Mouse (Mus musculus) hindbrain, embryonic 14.5 days (tissue): ENCODE results near the gene Tbc1d2. TPM values are rescaled to one million over a fixed set of nuclear protein-coding genes. Genes with fewer than 3 reads are reported as not detected.

Experiments used
- ATAC-seq: fragments of 200-750 bp; cut with Nextera tagmentation; 2 replicates; pipeline ENCODE4 v1.8.0; 2017; ENCODE audit warnings: moderate number of reproducible peaks, mild to moderate bottlenecking, moderate TSS enrichment, moderate library complexity; ENCODE audit not compliant: low FRiP score
- DNase-seq: peaks from one replicate; pipeline ENCODE4 v3.0.0-alpha.2; 2015; ENCODE audit warnings: low spot score
- H3K27ac ChIP-seq: fragments of 300-500 bp; sonication (generic); 2 replicates; pipeline ENCODE4 v1.5.1; 2014; ENCODE audit warnings: mild to moderate bottlenecking, moderate library complexity
- H3K27me3 ChIP-seq: fragments of 300-500 bp; sonication (generic); 2 replicates; pipeline ENCODE4 v1.6.1; 2014; ENCODE audit warnings: mild to moderate bottlenecking, low read length, mixed read lengths; ENCODE audit not compliant: control insufficient read depth, insufficient read depth
- H3K36me3 ChIP-seq: fragments of 300-500 bp; sonication (generic); replicated peaks from 2 replicates; pipeline ENCODE4 v1.6.1; 2014; ENCODE audit not compliant: control insufficient read depth, insufficient read depth
- H3K4me1 ChIP-seq: fragments of 300-500 bp; sonication (generic); replicated peaks from 2 replicates; pipeline ENCODE4 v1.6.1; 2014; ENCODE audit warnings: antibody characterized with exemption, low read length, mixed read lengths; ENCODE audit not compliant: control insufficient read depth, insufficient read depth
- H3K4me2 ChIP-seq: fragments of 300-500 bp; sonication (generic); replicated peaks from 2 replicates; pipeline ENCODE4 v1.6.1; 2014; ENCODE audit warnings: mild to moderate bottlenecking, moderate library complexity
- H3K4me3 ChIP-seq: fragments of 300-500 bp; sonication (generic); replicated peaks from 2 replicates; pipeline ENCODE4 v1.5.1; 2014; ENCODE audit warnings: mild to moderate bottlenecking, low read length
- H3K9ac ChIP-seq: fragments of 300-500 bp; sonication (generic); 2 replicates; pipeline ENCODE4 v1.6.1; 2014
- H3K9me3 ChIP-seq: fragments of 300-500 bp; sonication (generic); 2 replicates; pipeline ENCODE4 v1.6.1; 2016; ENCODE audit warnings: low read length; ENCODE audit not compliant: control insufficient read depth
- WGBS: fragments of 180-500 bp; shearing (Covaris S2); extraction: QIAGEN DNeasy Blood & Tissue Kit; methylation state at CpG from one replicate; pipeline ENCODE4 v1.1.7; 2014; 5-methylcytosine and 5-hydroxymethylcytosine counted together
- polyA plus RNA-seq: library from polyadenylated mRNA; unstranded; fragments of >200 nt; fragmentation: Nextera tagmentation; extraction: Ambion mirVana; gene quantifications from 2 replicates; pipeline ENCODE4 v1.2.1, GENCODE M21; 2014

Gene Tbc1d2
- polyA plus RNA-seq, 1 experiment from 2014 or later: 1.4 TPM

- no peaks in the 10 kb centered on the region for H3K27me3 ChIP-seq
- WGBS: 72% methylated on average over 6 of the region's 6 CpGs
- ATAC-seq: no peak
These were observed 32.6 kb downstream of the Tbc1d2 start for GRCm38 (mm10) chr4:46617408-46617807.

GRCm38 (mm10) chr4:46614641-46615040 lies 35.4 kb downstream of the Tbc1d2 start:
- no peaks in the 10 kb centered on the region for H3K36me3 ChIP-seq
- no peaks in the 10 kb centered on the region for H3K4me1 ChIP-seq
- no peak overlapping the region for H3K27ac ChIP-seq
- 79% methylated on average over 9 of the region's 9 CpGs for WGBS
- H3K4me3 ChIP-seq: no peak overlapping the region
- no peaks in the 10 kb centered on the region for H3K9me3 ChIP-seq
- H3K9ac ChIP-seq: no peak overlapping the region
- no peak for ATAC-seq
- DNase-seq: no peak
- no peaks in the 10 kb centered on the region for H3K27me3 ChIP-seq
- no peak overlapping the region for H3K4me2 ChIP-seq

More at GRCm38 (mm10) chr4:46617408-46617807, 32.6 kb downstream of the Tbc1d2 start:
- Histone ChIP-seq H3K36me3 (no peaks in the 10 kb centered on the region), H3K9me3 (no peaks in the 10 kb centered on the region), H3K4me3 (no peak overlapping the region), H3K4me1 (no peaks in the 10 kb centered on the region), H3K27ac (no peak overlapping the region), H3K4me2 (no peak overlapping the region), H3K9ac (no peak overlapping the region)
- no peak for DNase-seq

DNA sequence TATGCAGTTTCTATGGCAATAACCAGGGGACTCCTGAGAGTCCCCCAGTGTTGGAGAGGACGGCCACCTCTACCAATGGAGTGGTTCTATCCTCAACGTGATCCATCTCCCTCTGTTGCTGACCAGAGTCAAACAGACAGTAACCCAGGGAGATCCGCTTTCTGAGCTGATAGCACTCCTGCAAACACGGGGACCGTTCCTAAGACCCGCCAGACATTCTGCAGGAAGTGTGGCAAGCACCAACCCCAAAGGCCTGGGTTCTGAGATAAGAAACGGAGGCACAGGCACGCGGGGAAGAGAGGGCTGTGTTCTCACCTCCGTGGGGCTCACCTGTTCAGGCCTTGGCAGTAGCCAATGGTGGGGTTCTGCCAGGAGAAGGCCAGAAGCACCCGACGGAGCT lies 36.4 kb downstream of the Tbc1d2 start:
- ATAC-seq (no peak), DNase-seq (no peak)
- 81% methylated on average over 12 of the region's 12 CpGs for WGBS
- no peak overlapping the region for H3K27ac ChIP-seq
- H3K36me3 ChIP-seq: no peaks in the 10 kb centered on the region
- H3K27me3 ChIP-seq: no peaks in the 10 kb centered on the region
- no peak overlapping the region for H3K4me3 ChIP-seq
- H3K9ac ChIP-seq: no peak overlapping the region
- H3K9me3 ChIP-seq: no peaks in the 10 kb centered on the region
- no peaks in the 10 kb centered on the region for H3K4me1 ChIP-seq
- H3K4me2 ChIP-seq: no peak overlapping the region

DNA sequence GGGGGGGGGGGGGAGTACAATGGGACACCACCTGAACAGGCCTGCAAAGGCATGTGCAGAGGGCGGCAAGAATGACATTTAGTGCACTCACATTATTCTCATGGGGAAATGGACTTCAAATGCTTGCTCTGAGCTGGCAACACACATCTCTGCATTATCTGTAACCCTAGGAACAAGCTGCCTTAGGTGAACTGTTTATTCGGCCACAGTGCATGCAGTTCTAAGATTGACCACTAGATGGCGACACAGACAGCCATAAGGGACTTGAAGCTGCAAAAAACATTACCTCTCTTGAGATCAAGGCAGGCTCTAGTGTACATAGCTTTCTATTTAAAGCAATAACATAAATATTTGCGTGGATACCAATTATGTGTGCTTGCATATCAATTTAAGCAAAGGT lies 38.8 kb downstream of the Tbc1d2 start:
- WGBS: under 1% methylated on average over 4 of the region's 4 CpGs
- DNase-seq (peak; percentile 98), ATAC-seq (peak; percentile 35; the same call in 1 of the 2 replicates)
- Histone ChIP-seq H3K27me3 (no peaks in the 10 kb centered on the region), H3K4me1 (no peaks in the 10 kb centered on the region), H3K4me3 (no peak overlapping the region), H3K36me3 (no peaks in the 10 kb centered on the region), H3K9ac (no peak overlapping the region), H3K4me2 (no peak overlapping the region), H3K9me3 (no peaks in the 10 kb centered on the region), H3K27ac (no peak overlapping the region)

DNA sequence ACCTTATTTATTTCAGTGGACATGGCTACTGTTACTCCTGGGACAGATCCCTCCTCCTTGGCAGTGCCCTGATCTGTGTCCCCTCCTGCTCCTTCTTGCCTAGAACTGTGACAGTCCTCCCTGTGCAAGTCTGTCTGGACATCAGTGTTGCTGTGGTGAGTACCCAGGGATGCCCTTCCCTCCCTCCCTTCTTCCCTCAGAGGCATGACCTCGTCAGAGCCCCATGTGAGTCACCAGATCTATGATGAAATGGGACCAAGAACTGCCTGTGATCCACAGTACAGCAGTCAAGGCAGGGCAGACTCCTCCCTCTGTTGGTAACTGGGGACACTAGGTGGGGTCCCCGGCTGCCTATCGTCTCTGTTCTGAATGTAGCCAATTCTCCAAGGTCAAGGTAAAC lies 42.4 kb downstream of the Tbc1d2 start:
- whole genome bisulfite sequencing: 76% methylated on average over 3 of the region's 3 CpGs
- no peak overlapping the region for H3K4me3 ChIP-seq
- H3K4me1 ChIP-seq: no peaks in the 10 kb centered on the region
- no peak for ATAC-seq
- DNase-seq: no peak
- no peak overlapping the region for H3K9ac ChIP-seq
- no peaks in the 10 kb centered on the region for H3K9me3 ChIP-seq
- no peaks in the 10 kb centered on the region for H3K27me3 ChIP-seq
- H3K36me3 ChIP-seq: no peaks in the 10 kb centered on the region
- H3K27ac ChIP-seq: no peak overlapping the region
- H3K4me2 ChIP-seq: no peak overlapping the region

DNA sequence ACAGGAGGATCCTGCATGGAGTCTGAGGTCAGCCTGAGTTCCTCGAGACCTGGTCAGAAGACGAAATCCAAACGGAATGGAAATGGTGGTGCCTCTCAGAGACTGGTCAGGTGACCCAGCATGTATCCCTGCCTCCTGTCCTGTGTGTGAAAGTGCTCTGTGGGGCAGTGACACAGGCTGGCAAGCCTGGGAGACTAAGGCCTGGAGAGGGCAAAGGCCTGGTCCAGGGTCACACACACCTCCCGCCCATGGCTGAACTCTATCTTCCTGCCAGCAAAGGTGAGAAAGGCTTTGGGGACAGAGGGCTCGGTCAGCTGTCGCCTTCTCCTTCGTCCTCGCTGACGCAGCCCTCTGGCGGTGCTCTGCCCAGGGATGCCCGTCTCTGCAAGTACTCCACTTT lies 44.6 kb downstream of the Tbc1d2 start:
- no peak overlapping the region for H3K27ac ChIP-seq
- no peak overlapping the region for H3K4me3 ChIP-seq
- no peak overlapping the region for H3K9ac ChIP-seq
- H3K9me3 ChIP-seq: no peaks in the 10 kb centered on the region
- ATAC-seq (no peak), DNase-seq (no peak)
- H3K27me3 ChIP-seq: peaks cover 6% of the 10 kb centered on the region; the same call in 1 of the 2 replicates
- H3K4me1 ChIP-seq: no peaks in the 10 kb centered on the region
- no peak overlapping the region for H3K4me2 ChIP-seq
- no peaks in the 10 kb centered on the region for H3K36me3 ChIP-seq
- 54% methylated on average over 11 of the region's 11 CpGs for whole genome bisulfite sequencing

GRCm38 (mm10) chr4:46602704-46603103 lies 47.3 kb downstream of the Tbc1d2 start:
- no peak overlapping the region for H3K9ac ChIP-seq
- peaks cover 13% of the 10 kb centered on the region; the same call in 1 of the 2 replicates for H3K27me3 ChIP-seq
- no peaks in the 10 kb centered on the region for H3K36me3 ChIP-seq
- H3K4me2 ChIP-seq: no peak overlapping the region
- ATAC-seq (no peak), DNase-seq (no peak)
- no peaks in the 10 kb centered on the region for H3K4me1 ChIP-seq
- no peak overlapping the region for H3K4me3 ChIP-seq
- no peaks in the 10 kb centered on the region for H3K9me3 ChIP-seq
- no peak overlapping the region for H3K27ac ChIP-seq
- 66% methylated on average over 7 of the region's 7 CpGs for WGBS

GRCm38 (mm10) chr4:46601844-46602423 lies 48.1 kb downstream of the Tbc1d2 start, which contains the start of gene Coro2a:
TSS of gene Coro2a (minus strand) at chr4:46602202.
- no peaks in the 10 kb centered on the region for H3K9me3 ChIP-seq
- peaks cover 13% of the 10 kb centered on the region; the same call in 1 of the 2 replicates for H3K27me3 ChIP-seq
- ATAC-seq (peak; percentile 72), DNase-seq (peak; percentile 90)
- no peaks in the 10 kb centered on the region for H3K36me3 ChIP-seq
- WGBS: under 1% methylated on average over 39 of the region's 66 CpGs
- no peaks in the 10 kb centered on the region for H3K4me1 ChIP-seq
- peak within 1 kb of the TSS; percentile 82 for H3K9ac ChIP-seq
- no peak within 1 kb of the TSS; the same call in 1 of the 2 replicates for H3K27ac ChIP-seq
- peak within 1 kb of the TSS; percentile 63 for H3K4me3 ChIP-seq
- peak within 1 kb of the TSS; percentile 69 for H3K4me2 ChIP-seq

DNA sequence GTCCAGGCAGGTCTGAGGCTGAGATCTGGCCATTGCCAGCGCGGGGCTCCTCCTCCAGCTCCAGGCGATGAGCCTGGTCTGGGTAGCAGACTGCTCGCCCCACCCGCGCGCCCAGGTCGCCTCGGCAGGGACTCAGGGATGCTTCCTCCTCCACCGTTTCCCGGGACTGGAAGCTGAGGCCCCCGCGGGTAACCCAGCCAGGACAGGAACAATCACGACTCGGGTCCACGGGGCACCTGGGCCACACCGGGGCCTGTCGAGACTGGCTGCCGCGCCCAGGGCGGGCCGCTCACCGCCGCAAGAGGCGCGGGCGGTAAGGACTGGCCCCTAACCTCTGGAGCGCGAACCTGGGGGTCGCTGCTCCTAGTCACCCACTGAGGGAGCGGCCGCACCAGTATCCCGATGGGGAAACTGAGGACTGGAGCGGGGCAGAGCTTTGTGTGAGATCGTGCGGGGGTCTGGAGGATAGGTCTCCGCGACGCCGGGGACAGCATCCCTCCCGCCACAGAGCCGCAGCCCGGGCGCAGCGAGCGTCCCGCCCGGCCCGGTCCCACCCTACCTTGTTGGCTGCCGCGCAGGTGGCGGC lies 48.7 kb downstream of the Tbc1d2 start:
- Histone ChIP-seq H3K9ac (peak overlapping the region; percentile 82), H3K27me3 (peaks cover 13% of the 10 kb centered on the region; the same call in 1 of the 2 replicates), H3K27ac (no peak overlapping the region), H3K9me3 (no peaks in the 10 kb centered on the region), H3K4me2 (peak overlapping the region; percentile 69), H3K4me3 (peak overlapping the region; percentile 63), H3K4me1 (no peaks in the 10 kb centered on the region), H3K36me3 (no peaks in the 10 kb centered on the region)
- DNase-seq: peak; percentile 30
- ATAC-seq: peak; percentile 41
- WGBS: under 1% methylated on average over 35 of the region's 52 CpGs
